Mouse (Mus musculus): ENCODE data around the gene Elmo2.

The Elmo2 gene

GRCm38 (mm10) chr2:165257151-165257834, 69.0 kb downstream of the Elmo2 start:
- DNase-seq (ENCODE audit: low read depth) = no peak

- DNase-seq (ENCODE audit: low read depth) = no peak
Measured at GRCm38 (mm10) chr2:165256213-165256612, 70.1 kb downstream of the Elmo2 start.

- DNase-seq (ENCODE audit: low read depth) = no peak
Measured at GRCm38 (mm10) chr2:165253867-165254266, 72.4 kb downstream of the Elmo2 start.

- DNase-seq (ENCODE audit: low read depth) = no peak
Measured at GRCm38 (mm10) chr2:165253269-165253668, 73.0 kb downstream of the Elmo2 start.

- no peak for DNase-seq (ENCODE audit: low read depth)
Measured at GRCm38 (mm10) chr2:165252801-165253200, 73.5 kb downstream of the Elmo2 start.

GRCm38 (mm10) chr2:165252381-165252780, 73.9 kb downstream of the Elmo2 start:
- no peak for DNase-seq (ENCODE audit: low read depth)

GRCm38 (mm10) chr2:165250903-165251302, 75.4 kb downstream of the Elmo2 start:
- peak; percentile 87 for DNase-seq (ENCODE audit: low read depth)

- DNase-seq (ENCODE audit: low read depth) = no peak
Measured at GRCm38 (mm10) chr2:165248967-165249366, 77.3 kb downstream of the Elmo2 start.

GRCm38 (mm10) chr2:165246349-165246748, 79.9 kb downstream of the Elmo2 start:
- no peak for DNase-seq (ENCODE audit: low read depth)

- no peak for DNase-seq (ENCODE audit: low read depth)
Measured at GRCm38 (mm10) chr2:165243122-165243720, 83.1 kb downstream of the Elmo2 start.

GRCm38 (mm10) chr2:165242575-165242974, 83.7 kb downstream of the Elmo2 start:
- no peak for DNase-seq (ENCODE audit: low read depth)

- DNase-seq (ENCODE audit: low read depth) = peak; percentile 52
Measured at GRCm38 (mm10) chr2:165241786-165242185, 84.5 kb downstream of the Elmo2 start.

GRCm38 (mm10) chr2:165240371-165240770, 85.9 kb downstream of the Elmo2 start:
- no peak for DNase-seq (ENCODE audit: low read depth)

- DNase-seq (ENCODE audit: low read depth) = no peak
Measured at GRCm38 (mm10) chr2:165239533-165240144, 86.6 kb downstream of the Elmo2 start.

- DNase-seq (ENCODE audit: low read depth) = no peak
Measured at GRCm38 (mm10) chr2:165238416-165239145, 87.7 kb downstream of the Elmo2 start.
